Mouse (Mus musculus) lung, postnatal 0 days (tissue): Measurements from ENCODE around the gene Tdpoz1. TPM values are rescaled to one million over a fixed set of nuclear protein-coding genes. Genes with fewer than 3 reads are reported as not detected.
"Not testable (repeated sequence)": the region's sequence is repeated elsewhere in the genome, so short reads cannot be mapped to it uniquely, and the experiment has no call there.

ENCODE experiments used
- ATAC-seq: fragments of 200-750 bp; cut with Nextera tagmentation; 2 replicates; pipeline ENCODE4 v1.8.0; 2017; ENCODE audit warnings: moderate library complexity
- DNase-seq: peaks from one replicate; pipeline ENCODE4 v3.0.0-alpha.2; 2016; ENCODE audit warnings: low spot score
- H3K27ac ChIP-seq: fragments of 300-500 bp; sonication (generic); 2 replicates; pipeline ENCODE4 v1.5.1; 2014; ENCODE audit warnings: antibody characterized with exemption, mild to moderate bottlenecking, low read length, mixed read lengths
- H3K27me3 ChIP-seq: fragments of 300-500 bp; sonication (generic); replicated peaks from 2 replicates; pipeline ENCODE4 v1.6.1; 2014; ENCODE audit warnings: low read length, mixed read lengths; ENCODE audit not compliant: insufficient read depth
- H3K36me3 ChIP-seq: fragments of 300-500 bp; sonication (generic); 2 replicates; pipeline ENCODE4 v1.6.1; 2014; ENCODE audit warnings: low read length, mixed read lengths; ENCODE audit not compliant: insufficient read depth
- H3K4me1 ChIP-seq: fragments of 300-500 bp; sonication (generic); 2 replicates; pipeline ENCODE4 v1.6.1; 2014; ENCODE audit warnings: antibody characterized with exemption, low read depth, low read length, mixed read lengths; ENCODE audit not compliant: insufficient read depth
- H3K4me2 ChIP-seq: fragments of 300-500 bp; sonication (generic); replicated peaks from 2 replicates; pipeline ENCODE4 v1.6.1; 2014; ENCODE audit warnings: low read depth, mild to moderate bottlenecking, low read length, moderate library complexity, mixed read lengths
- H3K4me3 ChIP-seq: fragments of 300-500 bp; sonication (generic); 2 replicates; pipeline ENCODE4 v1.5.1; 2014; ENCODE audit warnings: low read depth, low read length
- H3K9ac ChIP-seq: fragments of 300-500 bp; sonication (generic); replicated peaks from 2 replicates; pipeline ENCODE4 v1.6.1; 2014; ENCODE audit warnings: low read depth, mild to moderate bottlenecking
- H3K9me3 ChIP-seq: fragments of 300-500 bp; sonication (generic); 2 replicates; pipeline ENCODE4 v1.6.1; 2016; ENCODE audit warnings: low read length, mixed read lengths
- CTCF ChIP-seq: IDR thresholded peaks from 2 replicates; pipeline ENCODE4 v1.5.1; 2016; ENCODE audit warnings: antibody characterized with exemption, mild to moderate bottlenecking
- EP300 ChIP-seq: IDR thresholded peaks from 2 replicates; pipeline ENCODE4 v1.6.1; 2016; ENCODE audit warnings: antibody characterized with exemption, mild to moderate bottlenecking, control low read depth
- WGBS: fragments of 180-500 bp; shearing (Covaris S2); extraction: QIAGEN DNeasy Blood & Tissue Kit; methylation state at CpG from one replicate; pipeline ENCODE4 v1.1.7; 2014; 5-methylcytosine and 5-hydroxymethylcytosine counted together
- polyA plus RNA-seq: library from polyadenylated mRNA; unstranded; fragments of >200 nt; fragmentation: Nextera tagmentation; extraction: Ambion mirVana; gene quantifications from 2 replicates; pipeline ENCODE4 v1.2.1, GENCODE M21; 2015

Gene Tdpoz1
- polyA plus RNA-seq = not detected in 2 replicates

DNA sequence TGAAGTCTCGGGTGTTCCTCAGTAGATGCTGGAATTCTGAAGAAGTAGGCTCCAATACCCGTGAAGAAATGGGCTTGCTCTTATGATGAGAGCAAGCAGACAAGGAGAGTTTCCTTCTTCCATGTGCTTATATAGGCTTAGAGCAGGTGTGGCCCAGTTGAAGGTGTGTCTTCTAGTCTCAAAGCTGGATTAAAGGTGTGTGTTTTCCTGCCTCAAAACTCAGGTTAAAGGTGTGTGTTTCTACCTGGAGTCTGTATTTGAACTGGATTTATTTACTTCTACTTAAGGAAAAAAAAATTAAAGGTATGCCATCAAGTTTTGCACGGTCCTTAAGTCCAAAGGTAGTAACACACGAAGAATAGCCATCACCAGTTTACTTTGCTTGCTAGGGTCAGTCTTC, at the start of gene Tdpoz1:
Gene Tdpoz1 (minus strand): TSS at position 101 of the 400 bp plus-strand sequence.
- not testable (repeated sequence) for H3K36me3 ChIP-seq, H3K9me3 ChIP-seq, DNase-seq, H3K27ac ChIP-seq, H3K27me3 ChIP-seq, H3K4me3 ChIP-seq, H3K4me1 ChIP-seq, H3K4me2 ChIP-seq, H3K9ac ChIP-seq, ATAC-seq
- WGBS = 65% methylated on average over 2 of the region's 4 CpGs

GRCm38 (mm10) chr3:93708969-93709637, 33.0 kb upstream of the Tdpoz1 start:
- not testable (repeated sequence) for ATAC-seq, H3K4me3 ChIP-seq, H3K27ac ChIP-seq, H3K27me3 ChIP-seq, DNase-seq, H3K4me1 ChIP-seq, H3K9me3 ChIP-seq, H3K4me2 ChIP-seq, H3K9ac ChIP-seq, H3K36me3 ChIP-seq
- WGBS = 73% methylated on average over 2 of the region's 2 CpGs

DNA sequence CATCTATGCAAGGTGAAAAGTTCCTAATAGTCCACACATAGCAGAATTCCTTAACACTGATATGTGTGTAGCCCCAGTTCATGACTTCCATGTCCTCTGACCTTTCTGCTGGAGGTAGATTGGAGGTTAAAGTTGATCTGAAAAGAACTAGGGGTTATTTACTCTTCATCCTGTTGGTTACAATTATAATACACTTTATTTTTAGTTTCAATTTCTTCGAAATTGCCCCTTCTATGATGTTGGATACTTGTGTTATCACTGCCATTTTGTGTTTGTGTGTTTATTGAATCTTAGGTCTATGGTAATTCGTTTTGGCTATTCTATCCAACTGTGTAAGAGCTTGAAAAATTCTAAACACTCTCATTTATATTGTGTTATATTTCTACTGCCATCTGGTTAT, 16.9 kb upstream of the Tdpoz1 start, which contains the start of gene Gm37596:
Gene Gm37596 (minus strand): TSS at position 101 of the 400 bp plus-strand sequence.
- WGBS = 56% methylated on average over 1 of the region's 2 CpGs

DNA sequence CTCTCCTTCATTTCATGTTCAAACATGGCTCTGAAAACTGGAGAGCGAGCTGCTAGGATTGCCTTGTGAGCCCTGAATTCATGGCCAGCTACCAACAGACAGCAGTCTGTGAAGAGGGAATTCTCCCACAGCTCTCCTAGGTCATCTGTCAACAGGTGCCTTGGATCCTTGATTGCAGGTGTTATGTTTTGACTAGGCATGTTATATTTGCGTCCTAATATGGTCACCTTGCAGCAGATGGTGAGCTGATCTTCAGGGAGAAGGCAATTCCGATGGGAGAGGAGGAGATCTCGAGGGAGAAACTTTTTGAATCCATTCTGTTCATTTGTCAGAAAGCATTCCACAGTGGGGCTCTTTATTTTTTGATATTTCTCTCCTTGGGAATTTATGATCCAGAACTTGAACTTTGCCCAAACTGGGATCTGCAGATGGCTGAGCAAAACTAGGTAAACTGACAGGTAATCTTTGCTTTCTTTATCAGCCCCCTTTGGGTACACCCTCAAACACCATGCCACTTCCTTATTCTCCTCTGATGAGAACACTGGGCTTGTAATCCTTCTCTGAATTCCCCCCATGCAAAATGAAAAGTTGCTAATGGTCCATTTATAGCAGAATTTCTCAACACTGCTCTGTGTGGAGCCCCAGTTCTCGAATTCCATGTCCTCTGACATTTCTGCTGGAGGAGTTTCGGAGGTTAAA, 5.2 kb downstream of the Tdpoz1 start:
- not testable (repeated sequence) for DNase-seq, H3K4me2 ChIP-seq, H3K4me1 ChIP-seq, H3K36me3 ChIP-seq, H3K27ac ChIP-seq, H3K9ac ChIP-seq, H3K4me3 ChIP-seq, ATAC-seq, H3K27me3 ChIP-seq, H3K9me3 ChIP-seq
- WGBS = 75% methylated on average over 5 of the region's 6 CpGs

More for the DNA sequence above, 16.9 kb upstream of the Tdpoz1 start, which contains the start of gene Gm37596:
- ATAC-seq, DNase-seq, H3K36me3 ChIP-seq, H3K9ac ChIP-seq, H3K4me1 ChIP-seq, H3K9me3 ChIP-seq, H3K4me2 ChIP-seq, H3K27me3 ChIP-seq, H3K27ac ChIP-seq, H3K4me3 ChIP-seq: not testable (repeated sequence)

GRCm38 (mm10) chr3:93654260-93654659, 21.9 kb downstream of the Tdpoz1 start:
- Histone ChIP-seq H3K4me3 (no peak overlapping the region), H3K9me3 (no peaks in the 10 kb centered on the region), H3K9ac (no peak overlapping the region), H3K27ac (no peak overlapping the region), H3K27me3 (no peaks in the 10 kb centered on the region), H3K4me1 (no peaks in the 10 kb centered on the region), H3K4me2 (no peak overlapping the region), H3K36me3 (no peaks in the 10 kb centered on the region)
- ATAC-seq = no peak
- no peak for DNase-seq
- WGBS = 59% methylated on average over 1 of the region's 1 CpGs
- TF ChIP-seq EP300 = no peak
- no peak for TF ChIP-seq CTCF

GRCm38 (mm10) chr3:93652586-93652985, 23.5 kb downstream of the Tdpoz1 start, which contains the start of gene Tdpoz2:
Tdpoz2 (minus strand) TSS chr3:93652686.
- ATAC-seq (no peak), DNase-seq (no peak)
- Histone ChIP-seq H3K4me2 (no peak within 1 kb of the TSS), H3K9me3 (no peaks in the 10 kb centered on the region), H3K9ac (no peak within 1 kb of the TSS), H3K27ac (no peak within 1 kb of the TSS), H3K27me3 (no peaks in the 10 kb centered on the region), H3K36me3 (no peaks in the 10 kb centered on the region), H3K4me1 (no peaks in the 10 kb centered on the region), H3K4me3 (no peak within 1 kb of the TSS)
- WGBS = 76% methylated on average over 3 of the region's 3 CpGs
- TF ChIP-seq EP300 (no peak), CTCF (no peak)

- not testable (repeated sequence) for H3K9ac ChIP-seq, ATAC-seq, H3K36me3 ChIP-seq, H3K27me3 ChIP-seq, H3K4me3 ChIP-seq, H3K27ac ChIP-seq, H3K9me3 ChIP-seq, H3K4me2 ChIP-seq, DNase-seq, H3K4me1 ChIP-seq
- WGBS = 73% methylated on average over 4 of the region's 4 CpGs
These were observed 45.0 kb downstream of the Tdpoz1 start for GRCm38 (mm10) chr3:93630917-93631714.
